Comparison of ENCODE assay signal across 13 mouse cellular contexts in genomic region chr10:33946336-33946735, GRCm38 (mm10). TPM values are rescaled to one million over a fixed set of nuclear protein-coding genes. Genes with fewer than 3 reads are reported as not detected.
"Had no signal": no experiment of that assay in that cellular context is flagged by ENCODE, and none has a peak within 500 bp of the region (broad histone marks: within the 10 kb centered on the region; RNA-seq: fewer than 3 reads in every experiment).

No protein-coding gene starts in this region.

- ATAC-seq: intestine, embryonic 15.5 days; lung, postnatal 0 days; midbrain, embryonic 15.5 days had no signal

- DNase-seq: kidney, adult 11 months; kidney, adult 8-10 months; kidney, postnatal 10 days; kidney, postnatal 36 days; left cerebral cortex, postnatal 4 days; liver, postnatal 0 days; lung, embryonic 14.5 days; right cerebral cortex, postnatal 25 days; spleen, adult 18-20 months had no signal

RNA-seq across cellular contexts. Expression of gene Rsph4a, which starts 41.4 kb away (rescaled TPM):
- total RNA-seq: megakaryocyte, adult 5-6 weeks had no signal
